Mouse (Mus musculus) retina, postnatal 7 days (tissue): ENCODE results near the gene Tprn.

Experiments used
- DNase-seq: peaks from one replicate; pipeline ENCODE4 v3.0.0-alpha.2; 2012; ENCODE audit warnings: low read depth, low spot score

Gene Tprn

GRCm38 (mm10) chr2:25262291-25262767 is at the start of gene Tprn:
Tprn (plus strand) TSS chr2:25262618.
- DNase-seq: peak; percentile 90

- no peak for DNase-seq
These were observed 49.1 kb upstream of the Tprn start for GRCm38 (mm10) chr2:25213266-25213865.

- DNase-seq: no peak
These were observed 48.0 kb upstream of the Tprn start, which contains the start of gene Stpg3 for GRCm38 (mm10) chr2:25214444-25214843. Stpg3 (minus strand) TSS chr2:25214637.

GRCm38 (mm10) chr2:25217666-25218065 is 44.8 kb upstream of the Tprn start:
- DNase-seq: no peak

GRCm38 (mm10) chr2:25218445-25218844 is 44.0 kb upstream of the Tprn start, which contains the start of gene Fam166a:
Fam166a (plus strand) TSS chr2:25218745.
- DNase-seq: no peak

GRCm38 (mm10) chr2:25221331-25221772 is 41.1 kb upstream of the Tprn start:
- DNase-seq: no peak

GRCm38 (mm10) chr2:25223681-25224491 is 38.5 kb upstream of the Tprn start:
- no peak for DNase-seq

- no peak for DNase-seq
These were observed 38.0 kb upstream of the Tprn start, which contains the start of gene Tubb4b for GRCm38 (mm10) chr2:25224492-25224765. Tubb4b (minus strand) TSS chr2:25224702.

GRCm38 (mm10) chr2:25224766-25225752 is 37.4 kb upstream of the Tprn start:
- DNase-seq: peak; percentile 98

- no peak for DNase-seq
These were observed 36.5 kb upstream of the Tprn start for GRCm38 (mm10) chr2:25225811-25226379.

GRCm38 (mm10) chr2:25226864-25227263 is 35.6 kb upstream of the Tprn start:
- no peak for DNase-seq

- DNase-seq: no peak
These were observed 35.0 kb upstream of the Tprn start for GRCm38 (mm10) chr2:25227406-25227805.

- peak; percentile 81 for DNase-seq
These were observed 34.0 kb upstream of the Tprn start for GRCm38 (mm10) chr2:25228431-25228889.

GRCm38 (mm10) chr2:25228995-25229530 is 33.4 kb upstream of the Tprn start:
- no peak for DNase-seq

GRCm38 (mm10) chr2:25229582-25229981 is 32.8 kb upstream of the Tprn start:
- DNase-seq: no peak

- no peak for DNase-seq
These were observed 31.8 kb upstream of the Tprn start for GRCm38 (mm10) chr2:25230581-25230980.

GRCm38 (mm10) chr2:25231038-25231437 is 31.4 kb upstream of the Tprn start:
- DNase-seq: no peak

- no peak for DNase-seq
These were observed 29.0 kb upstream of the Tprn start for GRCm38 (mm10) chr2:25233421-25233820.

GRCm38 (mm10) chr2:25234050-25234449 is 28.4 kb upstream of the Tprn start, which contains the start of gene Slc34a3:
Slc34a3 (minus strand) TSS chr2:25234364.
- DNase-seq: no peak

GRCm38 (mm10) chr2:25234551-25235220 is 27.7 kb upstream of the Tprn start:
- no peak for DNase-seq
